Mouse (Mus musculus) forebrain, embryonic 13.5 days (tissue): ENCODE measurements around the gene Gmfb. TPM values are rescaled to one million over a fixed set of nuclear protein-coding genes. Genes with fewer than 3 reads are reported as not detected.

Experiments
- ATAC-seq: fragments of 200-750 bp; cut with Nextera tagmentation; 2 replicates; pipeline ENCODE4 v1.8.0; 2017
- H3K27ac ChIP-seq: fragments of 300-500 bp; sonication (generic); 2 replicates; pipeline ENCODE4 v1.5.1; 2015; ENCODE audit warnings: inconsistent platforms, mild to moderate bottlenecking, moderate library complexity
- H3K27me3 ChIP-seq: fragments of 300-500 bp; sonication (generic); 2 replicates; pipeline ENCODE4 v1.6.1; 2015; ENCODE audit warnings: mild to moderate bottlenecking, inconsistent platforms
- H3K36me3 ChIP-seq: fragments of 300-500 bp; sonication (generic); 2 replicates; pipeline ENCODE4 v1.6.1; 2015; ENCODE audit warnings: mild to moderate bottlenecking, inconsistent platforms; ENCODE audit not compliant: poor library complexity, severe bottlenecking
- H3K4me1 ChIP-seq: fragments of 300-500 bp; sonication (generic); 2 replicates; pipeline ENCODE4 v1.6.1; 2015; ENCODE audit warnings: inconsistent platforms
- H3K4me2 ChIP-seq: fragments of 300-500 bp; sonication (generic); 2 replicates; pipeline ENCODE4 v1.6.1; 2015; ENCODE audit warnings: inconsistent platforms, mild to moderate bottlenecking, moderate library complexity
- H3K4me3 ChIP-seq: fragments of 300-500 bp; sonication (generic); 2 replicates; pipeline ENCODE4 v1.5.1; 2015; ENCODE audit warnings: mild to moderate bottlenecking, inconsistent platforms
- H3K9ac ChIP-seq: fragments of 300-500 bp; sonication (generic); 2 replicates; pipeline ENCODE4 v1.6.1; 2015; ENCODE audit warnings: mild to moderate bottlenecking, inconsistent platforms
- H3K9me3 ChIP-seq: fragments of 300-500 bp; sonication (generic); replicated peaks from 2 replicates; pipeline ENCODE4 v1.6.1; 2016; ENCODE audit warnings: inconsistent platforms
- WGBS: fragments of 180-500 bp; shearing (Covaris S2); methylation state at CpG from one replicate; pipeline ENCODE4 v1.1.7; 2015; 5-methylcytosine and 5-hydroxymethylcytosine counted together
- polyA plus RNA-seq: library from polyadenylated mRNA; unstranded; fragments of >200 nt; fragmentation: Nextera tagmentation; extraction: Ambion mirVana; gene quantifications from 2 replicates; pipeline ENCODE4 v1.2.1, GENCODE M21; 2015

Gmfb gene
- polyA plus RNA-seq, 1 experiment from 2014 or later = 90.1 TPM

DNA sequence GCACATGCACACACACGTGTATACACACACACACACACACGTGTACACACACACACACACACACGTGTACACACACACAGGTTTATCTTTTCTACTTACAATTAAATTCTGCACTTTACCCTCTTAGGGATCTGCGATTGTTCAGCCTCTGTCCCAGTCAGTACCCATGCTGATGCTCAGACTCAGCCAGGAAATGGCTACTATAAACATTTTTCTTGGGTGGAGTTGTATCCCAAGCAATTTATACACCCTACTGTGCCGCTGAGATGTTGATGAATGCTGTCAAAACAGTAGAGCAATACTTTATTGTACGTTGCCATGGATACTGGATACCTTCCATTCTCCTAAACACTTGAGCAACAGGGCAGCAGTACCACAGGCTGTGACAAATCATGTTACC, 52.0 kb downstream of the Gmfb start:
- no peaks in the 10 kb centered on the region for H3K4me1 ChIP-seq
- H3K4me2 ChIP-seq = no peak overlapping the region
- no peak for ATAC-seq
- H3K9me3 ChIP-seq = no peaks in the 10 kb centered on the region
- H3K9ac ChIP-seq = no peak overlapping the region
- 84% methylated on average over 6 of the region's 6 CpGs for WGBS
- peaks cover 72% of the 10 kb centered on the region for H3K36me3 ChIP-seq
- H3K4me3 ChIP-seq = no peak overlapping the region
- H3K27ac ChIP-seq = no peak overlapping the region
- no peaks in the 10 kb centered on the region for H3K27me3 ChIP-seq

DNA sequence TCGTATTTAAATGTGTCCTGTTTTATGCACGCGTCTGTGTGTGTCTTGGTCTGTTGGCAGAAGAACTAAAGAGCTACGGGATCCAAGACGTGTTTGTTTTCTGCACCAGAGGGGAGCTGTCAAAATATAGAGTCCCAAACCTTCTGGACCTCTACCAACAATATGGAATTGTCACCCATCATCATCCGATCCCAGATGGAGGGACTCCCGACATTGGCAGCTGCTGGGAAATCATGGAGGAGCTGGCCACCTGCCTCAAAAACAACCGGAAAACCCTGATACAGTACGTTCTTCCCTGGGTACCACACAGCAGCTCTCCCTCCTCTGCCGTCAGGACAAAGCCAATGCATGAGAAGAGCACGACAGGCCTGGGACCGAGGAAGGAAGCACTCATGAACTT, 54.9 kb downstream of the Gmfb start:
- Histone ChIP-seq H3K36me3 (peaks cover 45% of the 10 kb centered on the region), H3K4me2 (no peak overlapping the region), H3K9ac (no peak overlapping the region), H3K27ac (no peak overlapping the region; the same call in 1 of the 2 replicates), H3K27me3 (no peaks in the 10 kb centered on the region), H3K9me3 (no peaks in the 10 kb centered on the region), H3K4me1 (no peaks in the 10 kb centered on the region), H3K4me3 (no peak overlapping the region)
- peak; percentile 88 for ATAC-seq
- WGBS = 78% methylated on average over 12 of the region's 12 CpGs

DNA sequence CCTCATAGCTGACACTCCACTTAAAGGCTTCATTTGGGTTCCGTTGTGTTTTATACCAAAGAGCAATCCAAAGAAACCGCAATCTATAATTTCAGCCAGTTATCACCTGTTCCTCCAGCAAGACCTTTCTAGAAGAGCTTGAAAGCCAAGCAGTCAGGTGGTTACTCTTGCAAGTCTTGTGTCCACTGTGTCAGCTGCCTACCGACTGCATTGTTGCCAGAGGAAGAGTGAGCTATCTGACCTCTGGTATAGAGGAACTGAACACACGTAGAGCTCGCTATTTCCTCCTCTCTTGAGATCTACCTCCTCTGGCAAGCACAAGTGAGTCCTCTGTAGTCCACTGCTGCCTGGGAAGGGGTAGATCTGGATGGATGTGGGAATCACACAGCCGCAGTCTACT, 60.9 kb downstream of the Gmfb start:
- no peaks in the 10 kb centered on the region for H3K36me3 ChIP-seq
- no peak overlapping the region for H3K27ac ChIP-seq
- peak overlapping the region; percentile 77; the same call in 1 of the 2 replicates for H3K9ac ChIP-seq
- no peaks in the 10 kb centered on the region for H3K27me3 ChIP-seq
- H3K4me1 ChIP-seq = peaks cover 15% of the 10 kb centered on the region
- WGBS = 48% methylated on average over 6 of the region's 6 CpGs
- peak overlapping the region; percentile 69 for H3K4me3 ChIP-seq
- peak overlapping the region; percentile 90 for H3K4me2 ChIP-seq
- H3K9me3 ChIP-seq = peaks cover 7% of the 10 kb centered on the region; the same call in 1 of the 2 replicates
- ATAC-seq = no peak

DNA sequence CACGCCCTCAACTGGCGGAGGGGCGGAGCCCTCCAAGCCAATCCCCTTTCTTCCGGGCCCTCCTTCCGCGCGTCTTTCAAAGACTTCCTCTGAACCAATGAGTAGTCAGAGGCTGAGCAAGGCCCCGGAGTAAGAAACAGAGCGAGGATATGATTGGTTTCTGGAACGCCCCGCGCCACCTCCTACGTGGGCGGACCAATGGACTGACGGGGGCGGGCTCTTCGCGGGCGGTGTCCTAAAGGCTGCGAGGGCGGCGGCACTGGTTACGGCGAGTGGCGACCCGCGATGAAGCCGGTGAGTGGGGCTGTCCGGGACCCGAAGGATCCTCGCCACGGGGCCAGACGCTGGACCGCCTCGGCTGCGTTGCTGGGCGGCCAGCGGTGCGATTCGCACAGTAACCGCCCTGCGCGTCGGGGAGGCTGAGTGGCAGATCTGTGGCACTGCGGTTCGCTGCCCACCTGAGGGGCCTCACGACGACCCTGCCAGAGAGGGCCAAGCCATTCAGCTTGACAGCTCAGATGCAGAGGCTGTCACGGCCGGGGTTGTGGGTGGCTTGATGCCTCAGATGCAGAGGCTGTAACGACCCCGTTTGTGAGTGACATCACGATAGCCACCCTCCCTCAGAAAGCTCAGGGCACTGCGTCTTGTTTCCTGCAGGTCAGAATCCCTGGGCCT, 61.5 kb downstream of the Gmfb start, which contains the start of gene Cdkn3:
Gene Cdkn3, plus strand, starts transcription at position 187 of the 675 bp plus-strand sequence.
- no peak within 1 kb of the TSS for H3K27ac ChIP-seq
- peak within 1 kb of the TSS; percentile 90 for H3K4me2 ChIP-seq
- WGBS = under 1% methylated on average over 54 of the region's 54 CpGs
- H3K27me3 ChIP-seq = no peaks in the 10 kb centered on the region
- H3K9me3 ChIP-seq = peaks cover 7% of the 10 kb centered on the region; the same call in 1 of the 2 replicates
- H3K36me3 ChIP-seq = no peaks in the 10 kb centered on the region
- H3K4me3 ChIP-seq = peak within 1 kb of the TSS; percentile 69
- H3K9ac ChIP-seq = peak within 1 kb of the TSS; percentile 77
- ATAC-seq = peak; percentile 100
- H3K4me1 ChIP-seq = peaks cover 15% of the 10 kb centered on the region

DNA sequence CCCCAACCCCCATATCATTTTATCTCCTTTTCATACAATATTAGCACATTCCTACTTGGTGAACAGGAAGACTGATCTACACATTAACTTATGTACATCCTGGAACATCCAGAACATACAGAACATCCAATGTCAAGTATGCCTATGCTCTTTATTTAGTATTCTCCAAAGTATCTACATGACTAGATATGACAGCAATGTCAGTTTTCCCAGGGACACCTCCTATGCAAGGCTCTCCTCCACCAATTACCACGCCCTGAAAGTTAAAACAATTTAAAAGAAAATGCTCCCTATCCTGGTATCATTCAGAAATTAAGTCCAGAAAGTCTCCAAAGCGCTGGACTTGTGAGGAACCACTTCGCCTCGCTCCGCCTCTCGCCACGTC, 62.1 kb downstream of the Gmfb start:
- Histone ChIP-seq H3K4me2 (peak overlapping the region; percentile 90), H3K4me3 (peak overlapping the region; percentile 69), H3K27ac (no peak overlapping the region), H3K27me3 (no peaks in the 10 kb centered on the region), H3K9ac (no peak overlapping the region), H3K36me3 (no peaks in the 10 kb centered on the region), H3K4me1 (peaks cover 15% of the 10 kb centered on the region), H3K9me3 (peaks cover 7% of the 10 kb centered on the region; the same call in 1 of the 2 replicates)
- WGBS = 4% methylated on average over 7 of the region's 7 CpGs
- no peak; the same call in 1 of the 2 replicates for ATAC-seq

Other genes with a start within 250 kb of the Gmfb start
- 38.5 and 41.8 TPM in 2 replicates for gene Cdkn3, start 61.7 kb downstream of the Gmfb start, polyA plus RNA-seq
- gene Cnih1, start 33.8 kb downstream of the Gmfb start, polyA plus RNA-seq = 168 and 176 TPM in 2 replicates
- gene Cgrrf1, start 9.9 kb upstream of the Gmfb start, polyA plus RNA-seq = 20.4 and 23.8 TPM in 2 replicates
- gene Samd4, start 60.6 kb upstream of the Gmfb start, polyA plus RNA-seq = 5.2 and 5.8 TPM in 2 replicates